Mouse (Mus musculus): ENCODE data around the gene Gm14569. TPM values are rescaled to one million over a fixed set of nuclear protein-coding genes. Genes with fewer than 3 reads are reported as not detected.

The Gm14569 gene
- polyA plus RNA-seq (2014; fragmentation: Illumina TruSeq; extraction: RNeasy Lipid Tissue Mini Kit (QIAGEN cat#74804); ENCODE audit: low read depth, low replicate concordance) = not detected

DNA sequence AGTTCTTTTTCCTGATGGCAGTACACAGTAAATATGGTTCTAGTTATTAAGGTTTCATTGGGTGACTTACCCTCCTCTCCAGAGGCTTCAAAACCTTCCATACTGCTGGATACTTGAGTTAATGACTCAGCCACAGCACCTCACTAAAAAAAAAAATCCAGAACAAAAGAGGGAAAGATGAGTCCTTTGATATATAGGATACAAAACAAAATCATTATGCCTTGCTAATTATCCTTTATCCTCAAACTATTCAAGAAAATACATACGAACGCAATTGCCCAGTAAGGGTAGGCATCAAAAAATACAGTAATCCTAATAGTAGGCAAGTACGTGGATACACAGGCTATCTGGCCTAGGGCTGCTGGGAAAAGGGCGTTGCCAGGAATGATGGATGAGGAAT, at the start of gene Gm14569:
Gene Gm14569, minus strand, starts transcription at position 101 of the 400 bp plus-strand sequence.

DNA sequence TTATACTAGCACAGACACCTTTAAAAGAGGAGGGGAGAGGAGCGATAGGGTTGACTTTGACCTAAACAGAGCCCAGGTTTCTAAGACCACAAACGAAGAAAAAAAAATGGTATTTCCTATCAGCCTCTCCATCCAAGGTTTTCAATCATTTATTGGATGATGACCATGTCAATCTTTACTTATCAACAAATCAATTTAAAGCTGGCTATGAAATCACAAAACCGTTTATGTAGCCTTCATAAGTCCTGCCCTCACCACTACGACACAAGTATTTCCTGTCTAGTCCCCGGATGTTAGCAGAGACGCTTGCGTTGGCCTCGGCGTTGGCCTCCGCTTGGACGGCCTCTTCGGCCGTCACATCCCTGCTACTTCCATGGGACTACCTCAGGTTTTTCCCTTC, 90.7 kb downstream of the Gm14569 start, which contains the start of gene Gm6268:
Gene Gm6268, plus strand, starts transcription at position 301 of the 400 bp plus-strand sequence.

Other genes with a start within 250 kb of the Gm14569 start
- gene Lonrf3, start 163.5 kb downstream of the Gm14569 start, polyA plus RNA-seq (2014; fragmentation: Illumina TruSeq; extraction: RNeasy Lipid Tissue Mini Kit (QIAGEN cat#74804); ENCODE audit: low read depth, low replicate concordance) = 9.1 TPM
- gene Gm6268, start 90.5 kb downstream of the Gm14569 start, polyA plus RNA-seq (2014; fragmentation: Illumina TruSeq; extraction: RNeasy Lipid Tissue Mini Kit (QIAGEN cat#74804); ENCODE audit: low read depth, low replicate concordance) = not detected
- 930 TPM for gene Pgrmc1, start 106.4 kb upstream of the Gm14569 start, polyA plus RNA-seq (2014; fragmentation: Illumina TruSeq; extraction: RNeasy Lipid Tissue Mini Kit (QIAGEN cat#74804); ENCODE audit: low read depth, low replicate concordance)
- 8.5 TPM for gene Akap17b, start 153.6 kb upstream of the Gm14569 start, polyA plus RNA-seq (2014; fragmentation: Illumina TruSeq; extraction: RNeasy Lipid Tissue Mini Kit (QIAGEN cat#74804); ENCODE audit: low read depth, low replicate concordance)